Mouse (Mus musculus) brown adipose tissue, adult 24 weeks (tissue): Measurements from ENCODE around the gene Mrpl36. TPM values are rescaled to one million over a fixed set of nuclear protein-coding genes. Genes with fewer than 3 reads are reported as not detected.

Source experiments
- H3K27ac ChIP-seq: fragments of 200-500 bp; replicated peaks from 2 replicates; pipeline ENCODE4 v1.5.1; 2012; ENCODE audit warnings: low read depth, mild to moderate bottlenecking, low read length
- H3K4me1 ChIP-seq: fragments of 200-500 bp; 2 replicates; pipeline ENCODE4 v1.6.1; 2012; ENCODE audit warnings: low read length, mixed read lengths; ENCODE audit not compliant: control insufficient read depth, insufficient read depth, insufficient read length
- H3K4me3 ChIP-seq: fragments of 200-500 bp; 2 replicates; pipeline ENCODE4 v1.5.1; 2012; ENCODE audit warnings: low read depth, mild to moderate bottlenecking, low read length, moderate library complexity; ENCODE audit not compliant: insufficient read depth
- polyA plus RNA-seq: library from polyadenylated mRNA; stranded (reverse); fragments of >200 nt; gene quantifications from 2 replicates; pipeline ENCODE4 v1.2.4, GENCODE M21; 2012; ENCODE audit not compliant: missing spikeins, insufficient read depth, insufficient read length

The Mrpl36 gene
- 77.3 and 83.9 TPM in 2 replicates for polyA plus RNA-seq

DNA sequence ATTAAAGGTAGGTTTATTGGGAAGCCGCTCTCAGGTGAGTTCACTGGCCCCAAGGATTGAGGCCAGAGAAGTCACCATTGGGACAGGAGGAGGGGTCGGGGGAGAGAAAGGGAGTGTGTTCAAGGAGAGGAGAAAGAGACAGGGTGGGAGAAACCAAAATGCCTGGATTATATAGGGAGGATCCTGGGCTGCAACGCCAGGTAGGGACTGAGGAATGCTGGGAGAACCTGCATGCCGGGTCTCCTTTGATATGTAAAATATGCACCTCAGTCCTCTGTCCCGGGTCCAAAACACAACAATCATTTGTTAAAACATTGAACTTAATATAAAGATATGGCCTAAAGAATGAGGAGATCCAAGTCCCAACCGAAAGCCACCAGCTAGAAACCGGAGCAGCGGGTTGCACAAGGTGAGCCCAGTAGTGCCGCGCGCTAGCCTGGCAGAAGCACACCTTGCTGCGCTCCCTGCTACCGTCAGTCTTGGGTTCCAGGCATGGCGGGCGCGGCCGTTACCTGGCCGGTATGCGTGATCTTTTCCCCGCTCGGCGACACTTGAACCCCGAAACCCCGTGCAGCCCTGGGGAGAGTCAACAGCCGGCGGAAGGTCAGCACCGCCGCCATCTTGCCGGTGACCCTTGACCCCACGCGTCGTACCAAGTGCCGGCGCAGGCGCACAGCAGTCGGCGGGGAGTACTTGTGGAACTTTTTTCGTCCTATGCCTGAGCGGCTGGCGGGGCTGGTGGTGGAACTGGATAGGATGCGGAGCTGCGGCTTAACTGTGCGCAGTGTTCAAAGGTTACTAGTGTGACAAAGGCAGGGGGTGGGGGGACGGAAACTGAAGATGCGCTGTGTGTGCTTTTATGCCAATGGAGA lies at the start of gene Mrpl36, which contains the start of gene Ndufs6:
TSS of gene Mrpl36 (plus strand) at position 687 of the 872 bp plus-strand sequence.
TSS of gene Ndufs6 (minus strand) at position 716 of the 872 bp plus-strand sequence.
- peaks cover 10% of the 10 kb centered on the region; the same call in 1 of the 2 replicates for H3K4me1 ChIP-seq
- peak within 1 kb of the TSS; percentile 83 for H3K4me3 ChIP-seq
- H3K27ac ChIP-seq, result peak within 1 kb of the TSS; percentile 93

DNA sequence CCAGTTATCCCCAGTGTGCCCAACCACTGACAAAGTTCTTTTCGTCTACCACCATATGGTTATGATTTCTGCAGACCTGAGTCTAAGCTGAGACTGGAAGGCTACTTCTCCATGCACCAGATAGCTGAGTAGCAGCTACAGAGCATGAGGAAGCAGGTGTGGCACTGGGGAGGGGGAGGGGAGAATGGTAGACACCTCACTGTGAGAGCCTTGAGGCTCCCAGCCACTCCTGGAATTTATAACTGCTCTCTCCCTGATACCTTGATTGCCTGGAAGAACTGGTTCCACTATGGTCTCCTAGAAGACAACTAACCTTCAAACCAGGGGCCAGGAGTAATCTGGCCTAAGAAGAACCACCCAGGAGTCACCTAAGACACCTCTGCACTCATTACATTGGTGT lies 49.1 kb upstream of the Mrpl36 start:
- Histone ChIP-seq H3K27ac (no peak overlapping the region), H3K4me1 (no peaks in the 10 kb centered on the region), H3K4me3 (no peak overlapping the region)

- H3K27ac ChIP-seq, result no peak overlapping the region
- no peaks in the 10 kb centered on the region for H3K4me1 ChIP-seq
- H3K4me3 ChIP-seq, result no peak overlapping the region
Observed at GRCm38 (mm10) chr13:73282407-73282806, 45.9 kb upstream of the Mrpl36 start.

DNA sequence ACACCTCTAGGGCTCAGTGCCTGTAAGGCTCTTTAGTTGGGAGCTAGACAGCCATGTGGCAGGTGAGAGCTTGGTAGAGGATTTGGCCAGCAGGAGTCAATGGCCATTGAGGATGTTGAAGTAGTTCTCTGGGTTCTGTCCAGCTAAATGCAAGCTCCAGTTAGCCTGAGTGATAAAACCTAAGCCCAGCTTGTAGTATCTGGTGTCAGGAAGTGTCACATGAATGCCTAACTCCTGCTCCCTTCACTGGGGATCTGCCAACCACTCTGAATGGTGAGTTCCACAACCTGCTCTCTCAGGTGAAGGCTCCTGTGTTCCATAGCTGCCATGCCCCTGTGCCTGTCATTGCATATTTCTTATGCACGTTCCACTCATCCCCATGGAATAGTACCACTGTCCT lies 44.8 kb upstream of the Mrpl36 start:
- Histone ChIP-seq H3K27ac (no peak overlapping the region), H3K4me3 (no peak overlapping the region), H3K4me1 (no peaks in the 10 kb centered on the region)

DNA sequence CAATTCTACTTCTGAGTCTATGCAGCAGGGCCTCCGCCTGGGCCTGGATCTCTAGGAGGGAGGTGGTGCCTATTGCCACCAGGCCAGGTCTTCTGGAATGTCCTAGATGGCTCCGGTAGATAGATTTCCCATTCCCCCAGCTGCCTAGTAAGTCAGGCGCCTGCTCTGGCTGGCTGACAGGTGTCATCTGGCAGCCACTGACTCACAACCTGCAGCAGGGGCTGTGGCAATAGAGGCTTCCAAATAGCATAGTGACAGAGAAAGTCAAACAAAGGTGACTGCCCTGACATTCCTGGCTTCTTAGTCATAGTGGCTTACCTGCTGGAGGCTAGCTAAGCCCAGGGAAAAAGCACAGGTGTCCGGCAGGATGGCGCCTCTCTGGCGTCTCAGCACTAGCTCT lies 38.1 kb upstream of the Mrpl36 start:
- Histone ChIP-seq H3K4me1 (no peaks in the 10 kb centered on the region), H3K27ac (no peak overlapping the region), H3K4me3 (no peak overlapping the region)

GRCm38 (mm10) chr13:73291102-73291501 lies 37.2 kb upstream of the Mrpl36 start:
- H3K4me3 ChIP-seq, result no peak overlapping the region
- H3K27ac ChIP-seq, result no peak overlapping the region
- no peaks in the 10 kb centered on the region for H3K4me1 ChIP-seq

DNA sequence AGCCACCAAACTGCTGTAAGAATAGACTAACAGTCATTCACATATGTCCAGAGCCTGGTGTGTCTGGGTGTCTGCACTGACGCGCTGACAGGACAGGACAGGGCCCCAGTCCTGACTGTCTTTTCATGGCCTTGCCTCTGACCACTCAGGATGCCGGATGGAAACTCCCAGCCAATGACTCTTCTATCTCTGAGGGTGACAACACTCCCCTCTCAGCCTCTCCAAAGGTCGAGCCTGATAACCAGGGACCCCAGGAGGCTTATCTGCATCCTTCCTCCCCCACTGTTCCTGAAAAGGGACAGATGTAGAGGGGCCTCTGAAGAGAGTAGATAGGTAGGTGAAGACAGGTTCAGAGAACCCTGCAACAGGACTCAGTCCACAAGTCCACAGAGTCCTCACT lies 29.6 kb upstream of the Mrpl36 start:
- Histone ChIP-seq H3K4me1 (no peaks in the 10 kb centered on the region), H3K4me3 (no peak overlapping the region), H3K27ac (no peak overlapping the region)

DNA sequence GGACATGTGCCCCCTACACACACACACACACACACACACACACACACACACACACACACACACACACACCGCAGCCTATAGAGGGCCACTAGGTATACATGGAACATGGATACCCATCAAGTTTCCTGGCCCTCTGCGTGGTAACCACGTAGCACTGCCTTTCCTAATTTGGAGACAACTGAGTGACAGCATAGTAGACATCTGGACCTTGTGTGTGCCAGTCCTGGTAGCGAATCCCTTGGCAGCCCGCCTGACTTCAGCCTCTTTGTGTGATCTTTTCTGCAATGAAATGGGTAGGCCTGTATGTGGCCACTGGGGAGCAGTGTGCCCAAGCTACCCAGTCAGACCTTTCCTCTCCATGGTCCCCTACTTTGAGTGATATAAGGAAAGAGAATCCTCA lies 29.0 kb upstream of the Mrpl36 start:
- Histone ChIP-seq H3K27ac (no peak overlapping the region), H3K4me3 (no peak overlapping the region), H3K4me1 (no peaks in the 10 kb centered on the region)

- Histone ChIP-seq H3K27ac (no peak overlapping the region), H3K4me3 (no peak overlapping the region), H3K4me1 (no peaks in the 10 kb centered on the region)
Observed at GRCm38 (mm10) chr13:73304729-73305128, 23.6 kb upstream of the Mrpl36 start.

DNA sequence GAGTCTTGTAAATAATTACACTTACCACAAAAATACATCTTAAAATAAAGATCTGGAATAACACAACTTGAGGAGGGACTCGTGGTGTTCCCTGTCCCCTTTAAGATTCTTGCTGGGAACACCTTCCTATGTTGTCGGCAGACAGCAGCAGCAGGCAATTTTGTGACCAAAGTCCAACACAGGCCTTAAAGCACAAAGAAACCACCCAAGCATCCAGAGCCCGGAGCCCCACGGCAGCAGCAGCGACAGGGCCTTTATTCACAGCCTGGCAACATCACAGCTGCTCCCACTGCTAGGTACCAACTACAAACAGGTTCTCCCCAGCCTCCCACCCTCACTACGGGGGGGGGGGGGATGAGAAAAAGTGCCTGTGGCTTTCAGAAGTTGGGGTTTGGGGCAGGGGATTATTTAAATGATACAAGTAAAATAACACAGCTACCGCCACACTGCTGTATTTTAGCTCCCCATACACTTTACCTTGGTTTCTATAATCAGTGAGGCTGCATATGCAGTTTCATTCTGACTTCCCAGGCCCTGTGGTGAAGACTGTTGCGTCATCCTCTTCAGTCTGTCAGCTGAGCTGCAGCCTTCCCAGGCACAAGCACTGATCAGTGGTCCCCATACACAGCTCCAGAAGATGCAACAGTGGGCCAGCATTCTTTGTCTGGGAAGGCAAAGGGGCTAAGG lies 22.8 kb upstream of the Mrpl36 start:
- H3K4me3 ChIP-seq, result no peak overlapping the region
- H3K4me1 ChIP-seq, result no peaks in the 10 kb centered on the region
- H3K27ac ChIP-seq, result no peak overlapping the region

GRCm38 (mm10) chr13:73306085-73306410 lies 22.3 kb upstream of the Mrpl36 start:
- H3K27ac ChIP-seq, result no peak overlapping the region

GRCm38 (mm10) chr13:73306430-73306829 lies 21.9 kb upstream of the Mrpl36 start:
- no peaks in the 10 kb centered on the region for H3K4me1 ChIP-seq
- no peak overlapping the region for H3K27ac ChIP-seq
- H3K4me3 ChIP-seq, result no peak overlapping the region

More at GRCm38 (mm10) chr13:73306085-73306410, 22.3 kb upstream of the Mrpl36 start:
- Histone ChIP-seq H3K4me1 (no peaks in the 10 kb centered on the region), H3K4me3 (no peak overlapping the region)

GRCm38 (mm10) chr13:73310183-73310929 lies 18.0 kb upstream of the Mrpl36 start:
- H3K27ac ChIP-seq, result no peak overlapping the region
- H3K4me1 ChIP-seq, result no peaks in the 10 kb centered on the region
- no peak overlapping the region for H3K4me3 ChIP-seq

DNA sequence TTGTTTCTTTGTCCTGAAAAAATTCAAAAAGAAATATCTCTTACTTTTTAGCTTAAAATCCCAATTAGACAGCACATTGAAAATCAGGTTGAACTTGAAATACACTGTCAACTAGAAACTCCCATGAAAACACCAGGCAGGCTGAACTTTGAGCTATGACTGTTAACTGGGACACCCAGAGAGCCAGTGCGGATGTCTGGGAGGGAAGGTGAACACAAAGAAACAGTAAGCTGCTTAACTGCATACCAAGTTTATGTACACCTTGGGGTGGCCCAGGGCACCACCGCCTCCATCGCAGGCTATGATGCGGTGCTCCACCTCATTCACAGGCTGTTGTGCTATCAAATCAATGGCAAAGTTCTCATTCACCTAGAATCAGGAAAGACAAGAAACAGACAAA lies 8.3 kb upstream of the Mrpl36 start:
- no peak overlapping the region for H3K27ac ChIP-seq
- H3K4me1 ChIP-seq, result no peaks in the 10 kb centered on the region; the same call in 1 of the 2 replicates
- H3K4me3 ChIP-seq, result no peak overlapping the region

DNA sequence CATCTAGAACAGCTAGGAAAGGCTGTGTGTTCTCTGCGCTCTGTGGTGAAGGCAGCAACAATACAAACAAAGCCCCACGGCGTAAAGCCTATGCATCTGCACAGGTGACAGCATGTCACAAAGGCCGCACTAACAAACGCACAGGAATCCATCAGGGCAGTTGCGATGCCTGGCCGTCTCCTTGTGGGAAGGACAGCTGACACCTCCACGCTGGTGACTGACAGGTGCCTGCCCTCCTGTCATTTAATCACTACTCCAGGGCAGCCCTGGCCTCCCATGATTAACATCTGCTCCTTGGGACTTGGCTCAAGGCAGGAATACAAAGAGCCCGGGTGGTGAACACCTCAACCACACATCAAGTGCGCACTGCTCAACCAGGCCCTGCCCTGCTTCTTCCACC lies 5.7 kb upstream of the Mrpl36 start:
- no peak overlapping the region for H3K27ac ChIP-seq
- H3K4me3 ChIP-seq, result no peak overlapping the region
- peaks cover 2% of the 10 kb centered on the region for H3K4me1 ChIP-seq
